Mouse (Mus musculus) lung, embryonic 15.5 days (tissue): ENCODE measurements around the gene Maml2. TPM values are rescaled to one million over a fixed set of nuclear protein-coding genes. Genes with fewer than 3 reads are reported as not detected.
"Not testable (repeated sequence)": the region's sequence is repeated elsewhere in the genome, so short reads cannot be mapped to it uniquely, and the experiment has no call there.

Experiments used
- ATAC-seq: fragments of 200-750 bp; cut with Nextera tagmentation; 2 replicates; pipeline ENCODE4 v1.8.0; 2017; ENCODE audit warnings: moderate number of reproducible peaks, borderline replicate concordance; ENCODE audit not compliant: low FRiP score, low TSS enrichment; ENCODE audit errors: extremely low read depth
- H3K27ac ChIP-seq: fragments of 300-500 bp; sonication (generic); 2 replicates; pipeline ENCODE4 v1.5.1; 2015; ENCODE audit warnings: moderate library complexity, mild to moderate bottlenecking, inconsistent platforms
- H3K27me3 ChIP-seq: fragments of 300-500 bp; sonication (generic); 2 replicates; pipeline ENCODE4 v1.6.1; 2015; ENCODE audit warnings: inconsistent platforms
- H3K36me3 ChIP-seq: fragments of 300-500 bp; sonication (generic); 2 replicates; pipeline ENCODE4 v1.6.1; 2015; ENCODE audit warnings: inconsistent platforms
- H3K4me1 ChIP-seq: fragments of 300-500 bp; sonication (generic); 2 replicates; pipeline ENCODE4 v1.6.1; 2015; ENCODE audit warnings: inconsistent platforms
- H3K4me2 ChIP-seq: fragments of 300-500 bp; sonication (generic); 2 replicates; pipeline ENCODE4 v1.6.1; 2015; ENCODE audit warnings: inconsistent platforms, mild to moderate bottlenecking, moderate library complexity
- H3K4me3 ChIP-seq: fragments of 300-500 bp; sonication (generic); 2 replicates; pipeline ENCODE4 v1.5.1; 2015; ENCODE audit warnings: mild to moderate bottlenecking, inconsistent platforms
- H3K9ac ChIP-seq: fragments of 300-500 bp; sonication (generic); 2 replicates; pipeline ENCODE4 v1.6.1; 2015; ENCODE audit warnings: inconsistent platforms
- H3K9me3 ChIP-seq: fragments of 300-500 bp; sonication (generic); 2 replicates; pipeline ENCODE4 v1.6.1; 2016; ENCODE audit warnings: inconsistent platforms
- WGBS: fragments of 180-500 bp; shearing (Covaris S2); methylation state at CpG from one replicate; pipeline ENCODE4 v1.1.7; 2015; 5-methylcytosine and 5-hydroxymethylcytosine counted together
- polyA plus RNA-seq: library from polyadenylated mRNA; unstranded; fragments of >200 nt; fragmentation: Nextera tagmentation; extraction: Ambion mirVana; gene quantifications from 2 replicates; pipeline ENCODE4 v1.2.1, GENCODE M21; 2015

Maml2 gene
- polyA plus RNA-seq, 1 experiment from 2014 or later, result 14.5 TPM

DNA sequence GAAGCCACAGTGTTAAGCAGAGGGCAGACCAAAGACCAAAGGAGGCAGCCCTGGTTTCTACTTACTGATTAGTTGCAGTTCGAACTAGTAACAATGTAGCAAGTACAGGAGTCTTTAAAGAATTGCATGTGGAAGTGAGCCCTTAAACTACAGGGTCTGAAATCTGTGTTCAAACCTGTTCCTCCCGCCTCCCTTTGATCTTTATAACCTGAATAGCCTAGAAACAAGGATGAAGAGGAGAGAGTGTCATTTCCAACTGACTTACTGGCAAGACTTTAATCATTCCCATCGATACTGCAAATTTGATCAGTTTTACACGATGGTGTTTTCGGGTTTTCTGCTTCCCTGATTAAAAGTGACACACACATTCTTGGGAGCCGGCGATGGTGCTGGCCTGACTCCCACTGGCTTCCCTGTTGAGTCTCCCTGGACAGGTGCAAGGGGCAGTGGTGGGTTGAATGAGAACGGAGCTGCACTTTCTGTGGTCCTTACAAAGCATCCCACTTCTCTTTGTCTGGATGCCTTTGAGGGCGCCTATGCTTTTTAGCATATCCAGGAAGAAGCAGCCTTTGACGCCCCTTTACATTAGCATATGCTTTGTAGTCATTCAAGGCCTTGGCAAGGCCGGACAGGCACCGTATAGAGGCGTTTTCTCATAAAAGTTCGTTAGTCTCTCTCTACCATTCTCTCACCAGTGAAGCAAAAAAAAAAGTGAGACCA is 401.5 kb downstream of the Maml2 start:
- Histone ChIP-seq H3K36me3 (peaks cover 11% of the 10 kb centered on the region; the same call in 1 of the 2 replicates), H3K4me3 (no peak overlapping the region), H3K9me3 (no peaks in the 10 kb centered on the region), H3K27ac (no peak overlapping the region), H3K27me3 (no peaks in the 10 kb centered on the region), H3K4me2 (no peak overlapping the region), H3K4me1 (peaks cover 24% of the 10 kb centered on the region), H3K9ac (no peak overlapping the region)
- no peak for ATAC-seq
- WGBS, result 68% methylated on average over 14 of the region's 14 CpGs

GRCm38 (mm10) chr9:13699781-13700116 is 402.0 kb downstream of the Maml2 start:
- WGBS, result 81% methylated on average over 5 of the region's 5 CpGs
- peaks cover 11% of the 10 kb centered on the region; the same call in 1 of the 2 replicates for H3K36me3 ChIP-seq
- H3K27ac ChIP-seq, result no peak overlapping the region
- H3K9ac ChIP-seq, result no peak overlapping the region
- H3K4me3 ChIP-seq, result no peak overlapping the region
- no peak for ATAC-seq
- H3K27me3 ChIP-seq, result no peaks in the 10 kb centered on the region
- no peak overlapping the region for H3K4me2 ChIP-seq
- peaks cover 20% of the 10 kb centered on the region for H3K4me1 ChIP-seq
- no peaks in the 10 kb centered on the region for H3K9me3 ChIP-seq

GRCm38 (mm10) chr9:13701773-13702172 is 404.0 kb downstream of the Maml2 start:
- Histone ChIP-seq H3K4me2 (no peak overlapping the region), H3K27me3 (no peaks in the 10 kb centered on the region), H3K9me3 (no peaks in the 10 kb centered on the region), H3K36me3 (peaks cover 19% of the 10 kb centered on the region), H3K27ac (no peak overlapping the region), H3K4me1 (peaks cover 8% of the 10 kb centered on the region; the same call in 1 of the 2 replicates), H3K9ac (no peak overlapping the region), H3K4me3 (no peak overlapping the region)
- WGBS, result 85% methylated on average over 12 of the region's 12 CpGs
- no peak for ATAC-seq

DNA sequence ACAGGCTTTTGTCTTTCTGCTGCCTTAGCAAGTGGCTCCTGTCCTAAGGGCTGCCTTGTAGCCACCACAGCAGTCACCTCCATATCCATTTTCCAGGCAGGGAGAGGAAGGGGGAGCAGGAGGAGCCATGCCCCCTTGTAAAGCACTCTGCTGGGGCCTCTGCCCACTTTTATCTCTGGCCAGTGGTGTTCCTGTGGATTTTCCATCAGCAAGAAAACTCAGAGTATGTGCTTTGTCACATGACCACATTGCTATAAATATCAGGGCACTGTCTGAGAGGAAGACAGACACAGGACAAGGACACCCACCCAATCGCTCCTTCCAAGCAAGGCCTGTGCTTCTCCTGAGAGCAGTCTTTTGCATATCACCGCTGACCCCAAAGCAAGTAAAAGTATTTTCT is 405.3 kb downstream of the Maml2 start:
- no peak for ATAC-seq
- Histone ChIP-seq H3K9ac (no peak overlapping the region), H3K36me3 (peaks cover 25% of the 10 kb centered on the region), H3K9me3 (no peaks in the 10 kb centered on the region), H3K27ac (no peak overlapping the region), H3K4me3 (no peak overlapping the region), H3K27me3 (no peaks in the 10 kb centered on the region), H3K4me1 (no peaks in the 10 kb centered on the region), H3K4me2 (no peak overlapping the region)
- WGBS, result 81% methylated on average over 2 of the region's 2 CpGs

- Histone ChIP-seq H3K4me2 (no peak overlapping the region), H3K9me3 (no peaks in the 10 kb centered on the region), H3K27me3 (no peaks in the 10 kb centered on the region), H3K27ac (no peak overlapping the region), H3K4me3 (no peak overlapping the region), H3K4me1 (no peaks in the 10 kb centered on the region), H3K9ac (no peak overlapping the region), H3K36me3 (peaks cover 25% of the 10 kb centered on the region)
- WGBS, result 66% methylated on average over 4 of the region's 4 CpGs
- ATAC-seq, result no peak
These were observed 407.2 kb downstream of the Maml2 start for GRCm38 (mm10) chr9:13704917-13705316.

GRCm38 (mm10) chr9:13707066-13707555 is 409.4 kb downstream of the Maml2 start:
- H3K4me1 ChIP-seq, result no peaks in the 10 kb centered on the region
- ATAC-seq, result no peak
- no peak overlapping the region for H3K4me2 ChIP-seq
- H3K9ac ChIP-seq, result no peak overlapping the region
- no peak overlapping the region for H3K27ac ChIP-seq
- no peak overlapping the region for H3K4me3 ChIP-seq
- H3K9me3 ChIP-seq, result no peaks in the 10 kb centered on the region
- H3K36me3 ChIP-seq, result peaks cover 25% of the 10 kb centered on the region
- no peaks in the 10 kb centered on the region for H3K27me3 ChIP-seq
- WGBS, result 41% methylated on average over 3 of the region's 3 CpGs

GRCm38 (mm10) chr9:13709436-13709835 is 411.7 kb downstream of the Maml2 start:
- ATAC-seq, result no peak
- H3K9me3 ChIP-seq, result no peaks in the 10 kb centered on the region
- H3K4me1 ChIP-seq, result no peaks in the 10 kb centered on the region
- H3K36me3 ChIP-seq, result peaks cover 14% of the 10 kb centered on the region; the same call in 1 of the 2 replicates
- H3K27me3 ChIP-seq, result no peaks in the 10 kb centered on the region
- WGBS, result 87% methylated on average over 5 of the region's 5 CpGs
- H3K4me3 ChIP-seq, result no peak overlapping the region
- no peak overlapping the region for H3K27ac ChIP-seq
- no peak overlapping the region for H3K9ac ChIP-seq
- no peak overlapping the region for H3K4me2 ChIP-seq

- H3K27ac ChIP-seq, ATAC-seq, H3K4me3 ChIP-seq, H3K36me3 ChIP-seq, H3K9me3 ChIP-seq, H3K9ac ChIP-seq, H3K27me3 ChIP-seq, H3K4me1 ChIP-seq: not testable (repeated sequence)
- 58% methylated on average over 2 of the region's 2 CpGs for WGBS
- peak overlapping the region; percentile 38; the same call in 1 of the 2 replicates for H3K4me2 ChIP-seq
These were observed 418.1 kb downstream of the Maml2 start for GRCm38 (mm10) chr9:13715891-13716290.

GRCm38 (mm10) chr9:13716316-13717099 is 418.8 kb downstream of the Maml2 start:
- Histone ChIP-seq H3K27ac (no peak overlapping the region), H3K4me3 (no peak overlapping the region), H3K36me3 (no peaks in the 10 kb centered on the region), H3K4me1 (no peaks in the 10 kb centered on the region), H3K27me3 (no peaks in the 10 kb centered on the region), H3K4me2 (peak overlapping the region; percentile 38; the same call in 1 of the 2 replicates), H3K9me3 (no peaks in the 10 kb centered on the region), H3K9ac (no peak overlapping the region)
- peak; percentile 79 for ATAC-seq
- 21% methylated on average over 8 of the region's 8 CpGs for WGBS

DNA sequence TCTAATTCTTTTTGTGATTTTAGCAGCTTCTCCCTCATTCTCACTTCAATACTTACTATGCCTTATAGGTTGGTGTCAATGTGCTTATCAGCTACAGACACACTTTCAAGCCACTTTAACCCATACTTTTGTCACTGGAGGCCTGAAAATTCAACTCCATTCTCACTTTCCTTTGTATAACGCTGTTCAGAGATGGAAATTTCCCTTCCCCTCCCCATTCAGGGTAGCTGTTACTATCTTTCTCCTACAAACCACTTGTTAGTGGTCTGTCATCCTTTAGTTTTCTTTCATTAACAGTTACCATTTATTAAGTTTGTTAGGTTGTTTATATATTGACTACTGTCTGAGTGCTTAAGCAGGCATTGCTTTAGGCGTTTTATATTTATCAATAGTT is 450.6 kb downstream of the Maml2 start, which contains the start of gene Mtmr2:
Mtmr2 (plus strand) TSS at position 7 of the 394 bp plus-strand sequence.
- Histone ChIP-seq H3K4me3 (peak within 1 kb of the TSS; percentile 90), H3K9me3 (no peaks in the 10 kb centered on the region), H3K27me3 (no peaks in the 10 kb centered on the region), H3K4me2 (peak within 1 kb of the TSS; percentile 59), H3K36me3 (no peaks in the 10 kb centered on the region), H3K27ac (peak within 1 kb of the TSS; percentile 96), H3K4me1 (peaks cover 14% of the 10 kb centered on the region), H3K9ac (peak within 1 kb of the TSS; percentile 96)
- 32% methylated on average over 2 of the region's 2 CpGs for WGBS
- ATAC-seq, result no peak

DNA sequence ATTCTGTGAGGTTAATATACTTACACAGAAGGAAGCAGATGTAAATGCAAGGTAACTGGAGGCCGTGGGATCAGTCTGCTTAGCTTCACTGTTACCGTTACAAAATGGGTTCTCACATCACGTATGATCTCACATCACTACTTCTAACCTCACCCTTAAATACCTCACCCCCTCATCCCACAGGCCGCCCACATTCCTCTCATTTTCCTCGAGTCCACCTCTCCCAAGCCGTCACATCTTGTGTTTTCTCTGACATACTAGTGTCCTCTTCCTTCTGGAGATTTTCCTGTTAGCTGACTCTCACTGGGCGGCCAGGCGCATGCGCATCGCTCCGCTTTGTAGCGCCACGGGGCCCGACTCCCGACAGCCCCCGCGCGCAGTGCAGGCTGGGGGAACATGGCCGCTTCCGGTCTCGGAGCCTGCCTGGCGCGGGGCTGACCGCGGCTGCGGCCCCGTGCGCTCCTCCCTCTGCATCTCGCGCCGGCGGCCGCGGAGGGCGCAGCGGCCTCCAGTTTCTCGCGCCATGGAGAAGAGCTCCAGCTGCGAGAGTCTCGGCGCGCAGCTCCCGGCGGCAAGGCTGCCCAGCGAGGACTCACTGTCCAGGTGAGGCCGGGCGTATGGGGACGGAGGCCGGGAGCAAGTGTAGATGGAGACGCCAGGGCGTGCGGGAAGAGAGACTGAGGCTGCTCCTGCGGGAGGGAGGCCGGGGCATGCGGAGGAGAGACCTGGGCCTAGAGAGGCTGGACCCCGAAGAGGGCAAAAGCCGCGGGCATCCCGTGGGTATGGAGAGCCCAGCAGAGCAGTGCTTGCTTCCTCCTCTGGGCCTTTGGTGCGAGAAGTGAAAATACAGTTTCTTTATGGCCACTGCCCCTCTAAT is 451.3 kb downstream of the Maml2 start:
- peak overlapping the region; percentile 59 for H3K4me2 ChIP-seq
- WGBS, result under 1% methylated on average over 60 of the region's 60 CpGs
- 0 out of 2 replicates have a peak, but pooled peaks cover 2% of the 10 kb centered on the region for H3K9me3 ChIP-seq
- ATAC-seq, result peak; percentile 99
- no peaks in the 10 kb centered on the region for H3K27me3 ChIP-seq
- H3K9ac ChIP-seq, result peak overlapping the region; percentile 96
- peaks cover 14% of the 10 kb centered on the region for H3K4me1 ChIP-seq
- no peaks in the 10 kb centered on the region for H3K36me3 ChIP-seq
- H3K27ac ChIP-seq, result peak overlapping the region; percentile 96
- peak overlapping the region; percentile 90 for H3K4me3 ChIP-seq
